Mouse (Mus musculus) midbrain, embryonic 16.5 days (tissue): ENCODE measurements around the gene Nppa. TPM values are rescaled to one million over a fixed set of nuclear protein-coding genes. Genes with fewer than 3 reads are reported as not detected.
A peak's percentile ranks its signal among the peaks of the same experiment; 100 is the strongest.

Source experiments
- ATAC-seq: fragments of 200-750 bp; cut with Nextera tagmentation; 2 replicates; pipeline ENCODE4 v1.8.0; 2017; ENCODE audit warnings: moderate TSS enrichment
- H3K27ac ChIP-seq: fragments of 300-500 bp; sonication (generic); 2 replicates; pipeline ENCODE4 v1.5.1; 2014; ENCODE audit warnings: mild to moderate bottlenecking, low read length, mixed read lengths
- H3K27me3 ChIP-seq: fragments of 300-500 bp; sonication (generic); 2 replicates; pipeline ENCODE4 v1.6.1; 2014; ENCODE audit warnings: low read depth, low read length, mixed read lengths; ENCODE audit not compliant: control insufficient read depth, insufficient read depth
- H3K36me3 ChIP-seq: fragments of 300-500 bp; sonication (generic); 2 replicates; pipeline ENCODE4 v1.6.1; 2014; ENCODE audit warnings: mild to moderate bottlenecking, low read length, moderate library complexity, mixed read lengths; ENCODE audit not compliant: control insufficient read depth, insufficient read depth
- H3K4me1 ChIP-seq: fragments of 300-500 bp; sonication (generic); 2 replicates; pipeline ENCODE4 v1.6.1; 2014; ENCODE audit warnings: mild to moderate bottlenecking, low read length, mixed read lengths; ENCODE audit not compliant: control insufficient read depth, insufficient read depth
- H3K4me2 ChIP-seq: fragments of 300-500 bp; sonication (generic); 2 replicates; pipeline ENCODE4 v1.6.1; 2014; ENCODE audit warnings: mild to moderate bottlenecking, low read length, mixed read lengths
- H3K4me3 ChIP-seq: fragments of 300-500 bp; sonication (generic); 2 replicates; pipeline ENCODE4 v1.5.1; 2014; ENCODE audit warnings: low read depth, mild to moderate bottlenecking, low read length, moderate library complexity, mixed read lengths
- H3K9ac ChIP-seq: fragments of 300-500 bp; sonication (generic); 2 replicates; pipeline ENCODE4 v1.6.1; 2014; ENCODE audit warnings: low read depth, low read length, mixed read lengths
- H3K9me3 ChIP-seq: fragments of 300-500 bp; sonication (generic); replicated peaks from 2 replicates; pipeline ENCODE4 v1.6.1; 2014; ENCODE audit warnings: mild to moderate bottlenecking, low read length, mixed read lengths; ENCODE audit not compliant: control insufficient read depth, poor library complexity, severe bottlenecking
- WGBS: fragments of 180-500 bp; shearing (Covaris S2); extraction: QIAGEN DNeasy Blood & Tissue Kit; methylation state at CpG from one replicate; pipeline ENCODE4 v1.1.7; 2014; 5-methylcytosine and 5-hydroxymethylcytosine counted together
- polyA plus RNA-seq: library from polyadenylated mRNA; unstranded; fragments of >200 nt; fragmentation: Nextera tagmentation; extraction: Ambion mirVana; gene quantifications from 2 replicates; pipeline ENCODE4 v1.2.1, GENCODE M21; 2015

Gene Nppa
- 2.4 and 3.3 TPM in 2 replicates for polyA plus RNA-seq

- H3K4me2 ChIP-seq = no peak within 1 kb of the TSS
These were observed at the start of gene Nppa for GRCm38 (mm10) chr4:148000202-148000772. Gene Nppa, plus strand, starts transcription at chr4:148000722.

GRCm38 (mm10) chr4:147953590-147953989 lies 46.9 kb upstream of the Nppa start:
- ATAC-seq = 0 out of 2 replicates have a peak, but pooled peaks have one; percentile 32
- H3K4me3 ChIP-seq = no peak overlapping the region
- no peak overlapping the region for H3K9ac ChIP-seq
- no peaks in the 10 kb centered on the region for H3K9me3 ChIP-seq
- H3K4me2 ChIP-seq = no peak overlapping the region
- peaks cover 5% of the 10 kb centered on the region; the same call in 1 of the 2 replicates for H3K36me3 ChIP-seq
- WGBS = 11% methylated on average over 4 of the region's 4 CpGs
- no peaks in the 10 kb centered on the region for H3K4me1 ChIP-seq
- H3K27me3 ChIP-seq = no peaks in the 10 kb centered on the region
- no peak overlapping the region for H3K27ac ChIP-seq

More at GRCm38 (mm10) chr4:148000202-148000772, at the start of gene Nppa:
- 36% methylated on average over 12 of the region's 12 CpGs for WGBS
- no peak within 1 kb of the TSS for H3K4me3 ChIP-seq
- peaks cover 5% of the 10 kb centered on the region; the same call in 1 of the 2 replicates for H3K36me3 ChIP-seq
- peak; percentile 59 for ATAC-seq
- H3K9me3 ChIP-seq = no peaks in the 10 kb centered on the region
- no peaks in the 10 kb centered on the region for H3K27me3 ChIP-seq
- H3K27ac ChIP-seq = peak within 1 kb of the TSS; percentile 60
- 0 out of 2 replicates have a peak within 1 kb of the TSS, but pooled peaks have one; percentile 12 for H3K9ac ChIP-seq
- H3K4me1 ChIP-seq = peaks cover 23% of the 10 kb centered on the region

GRCm38 (mm10) chr4:147957141-147957540 lies 43.4 kb upstream of the Nppa start:
- H3K9ac ChIP-seq = no peak overlapping the region
- no peak overlapping the region for H3K27ac ChIP-seq
- no peak overlapping the region for H3K4me2 ChIP-seq
- no peaks in the 10 kb centered on the region for H3K36me3 ChIP-seq
- H3K27me3 ChIP-seq = no peaks in the 10 kb centered on the region
- no peaks in the 10 kb centered on the region for H3K9me3 ChIP-seq
- no peak for ATAC-seq
- WGBS = 43% methylated on average over 11 of the region's 11 CpGs
- H3K4me1 ChIP-seq = no peaks in the 10 kb centered on the region
- no peak overlapping the region for H3K4me3 ChIP-seq

GRCm38 (mm10) chr4:147959881-147960831 lies 40.4 kb upstream of the Nppa start:
- Histone ChIP-seq H3K27ac (no peak overlapping the region), H3K36me3 (no peaks in the 10 kb centered on the region), H3K9me3 (no peaks in the 10 kb centered on the region), H3K9ac (no peak overlapping the region), H3K4me2 (no peak overlapping the region), H3K27me3 (no peaks in the 10 kb centered on the region), H3K4me3 (no peak overlapping the region), H3K4me1 (no peaks in the 10 kb centered on the region)
- WGBS = 37% methylated on average over 6 of the region's 6 CpGs
- ATAC-seq = peak; percentile 64; the same call in 1 of the 2 replicates

GRCm38 (mm10) chr4:147962781-147963180 lies 37.7 kb upstream of the Nppa start:
- no peaks in the 10 kb centered on the region for H3K36me3 ChIP-seq
- H3K9me3 ChIP-seq = no peaks in the 10 kb centered on the region
- no peak overlapping the region for H3K9ac ChIP-seq
- H3K27me3 ChIP-seq = no peaks in the 10 kb centered on the region
- no peak overlapping the region for H3K27ac ChIP-seq
- no peak for ATAC-seq
- no peaks in the 10 kb centered on the region for H3K4me1 ChIP-seq
- H3K4me3 ChIP-seq = no peak overlapping the region
- H3K4me2 ChIP-seq = no peak overlapping the region
- 44% methylated on average over 6 of the region's 6 CpGs for WGBS

- 88% methylated on average over 15 of the region's 15 CpGs for WGBS
- Histone ChIP-seq H3K4me3 (no peak overlapping the region), H3K9me3 (no peaks in the 10 kb centered on the region), H3K4me1 (no peaks in the 10 kb centered on the region), H3K27me3 (no peaks in the 10 kb centered on the region), H3K9ac (no peak overlapping the region), H3K27ac (no peak overlapping the region), H3K36me3 (no peaks in the 10 kb centered on the region), H3K4me2 (no peak overlapping the region)
- ATAC-seq = no peak
These were observed 36.9 kb upstream of the Nppa start for GRCm38 (mm10) chr4:147963623-147964022.

- 86% methylated on average over 7 of the region's 7 CpGs for WGBS
- H3K27ac ChIP-seq = no peak overlapping the region
- no peak for ATAC-seq
- no peaks in the 10 kb centered on the region for H3K36me3 ChIP-seq
- no peaks in the 10 kb centered on the region for H3K27me3 ChIP-seq
- no peaks in the 10 kb centered on the region for H3K4me1 ChIP-seq
- no peak overlapping the region for H3K9ac ChIP-seq
- no peaks in the 10 kb centered on the region for H3K9me3 ChIP-seq
- no peak overlapping the region for H3K4me2 ChIP-seq
- H3K4me3 ChIP-seq = no peak overlapping the region
These were observed 34.8 kb upstream of the Nppa start for GRCm38 (mm10) chr4:147965712-147966111.

- Histone ChIP-seq H3K27ac (no peak overlapping the region), H3K4me3 (no peak overlapping the region), H3K9me3 (no peaks in the 10 kb centered on the region), H3K4me1 (no peaks in the 10 kb centered on the region), H3K4me2 (no peak overlapping the region), H3K36me3 (no peaks in the 10 kb centered on the region), H3K27me3 (no peaks in the 10 kb centered on the region), H3K9ac (no peak overlapping the region)
- ATAC-seq = no peak
- 72% methylated on average over 2 of the region's 2 CpGs for WGBS
These were observed 31.7 kb upstream of the Nppa start for GRCm38 (mm10) chr4:147968816-147969215.

- H3K27me3 ChIP-seq = no peaks in the 10 kb centered on the region
- no peak overlapping the region for H3K4me3 ChIP-seq
- ATAC-seq = no peak
- H3K9me3 ChIP-seq = no peaks in the 10 kb centered on the region
- H3K4me2 ChIP-seq = no peak overlapping the region
- H3K9ac ChIP-seq = no peak overlapping the region
- no peaks in the 10 kb centered on the region for H3K4me1 ChIP-seq
- no peak overlapping the region for H3K27ac ChIP-seq
- H3K36me3 ChIP-seq = no peaks in the 10 kb centered on the region
- WGBS = 63% methylated on average over 8 of the region's 9 CpGs
These were observed 31.2 kb upstream of the Nppa start for GRCm38 (mm10) chr4:147969337-147969736.
